ENCODE assay signal across 17 mouse cellular contexts in genomic region chr7:124136133-124136532, GRCm38 (mm10).
"Had no signal": no experiment of that assay in that cellular context is flagged by ENCODE, and none has a peak within 500 bp of the region (broad histone marks: within the 10 kb centered on the region; RNA-seq: fewer than 3 reads in every experiment).

No protein-coding gene starts in this region.

- H3K27me3 ChIP-seq: neural tube, embryonic 12.5 days; neural tube, embryonic 13.5 days; neural tube, embryonic 15.5 days; stomach, embryonic 15.5 days had no signal

- H3K4me3 ChIP-seq: neural tube, embryonic 12.5 days; neural tube, embryonic 13.5 days; neural tube, embryonic 15.5 days; stomach, embryonic 15.5 days had no signal

- H3K4me1 ChIP-seq: neural tube, embryonic 12.5 days; neural tube, embryonic 13.5 days; neural tube, embryonic 15.5 days; stomach, embryonic 15.5 days had no signal

- H3K27ac ChIP-seq: neural tube, embryonic 12.5 days; neural tube, embryonic 13.5 days; neural tube, embryonic 15.5 days; stomach, embryonic 15.5 days; stomach, postnatal 0 days had no signal

- H3K4me2 ChIP-seq: neural tube, embryonic 12.5 days; neural tube, embryonic 13.5 days; neural tube, embryonic 15.5 days; stomach, embryonic 15.5 days had no signal

- DNase-seq: retina, postnatal 1 day; right cerebral cortex, adult 18-20 months; right cerebral cortex, postnatal 14 days; right cerebral cortex, postnatal 25 days; right cerebral cortex, postnatal 4 days; spleen, adult 18-20 months; thymus, adult 18-20 months; thymus, adult 2 months; thymus, postnatal 14 days; thymus, postnatal 25 days; thymus, postnatal 36 days; thymus, postnatal 4 days had no signal

- H3K36me3 ChIP-seq: neural tube, embryonic 12.5 days; neural tube, embryonic 13.5 days; neural tube, embryonic 15.5 days; stomach, embryonic 15.5 days had no signal

- H3K9me3 ChIP-seq: neural tube, embryonic 12.5 days; neural tube, embryonic 13.5 days; neural tube, embryonic 15.5 days; stomach, embryonic 15.5 days had no signal

- H3K9ac ChIP-seq: neural tube, embryonic 12.5 days; neural tube, embryonic 13.5 days; neural tube, embryonic 15.5 days; stomach, embryonic 15.5 days had no signal
